Mouse (Mus musculus) myocyte (in vitro differentiated cells): ENCODE results near the gene Sh3rf1.

Source experiments
- E2F4 ChIP-seq: IDR thresholded peaks from one replicate; pipeline ENCODE4 v1.6.1; 2011; ENCODE audit warnings: mild to moderate bottlenecking, control low read depth, moderate library complexity; ENCODE audit not compliant: insufficient read depth
- POLR2A ChIP-seq: IDR thresholded peaks from one replicate; pipeline ENCODE4 v1.6.1; 2011; ENCODE audit warnings: low read depth, mild to moderate bottlenecking, control low read depth, moderate library complexity; ENCODE audit not compliant: insufficient read length
- POLR2AphosphoS2 ChIP-seq: IDR thresholded peaks from one replicate; pipeline ENCODE4 v1.6.1; 2011; ENCODE audit warnings: low read depth, control low read depth; ENCODE audit not compliant: insufficient read length
- TCF12 ChIP-seq: IDR thresholded peaks from one replicate; pipeline ENCODE4 v1.6.1; 2011; ENCODE audit warnings: mild to moderate bottlenecking, control low read depth; ENCODE audit not compliant: poor library complexity, insufficient read depth, severe bottlenecking

GRCm38 (mm10) chr8:61326281-61326680 is 102.6 kb downstream of the Sh3rf1 start:
- TF ChIP-seq POLR2AphosphoS2 (no peak), TCF12 (no peak), POLR2A (no peak), E2F4 (no peak)
